Mouse (Mus musculus) gastrocnemius, postnatal 10 days (tissue): ENCODE measurements at regions not wholly inside any gene's neighbourhood (a gene's known extent, or its start where the extent isn't known, plus 50 kb on each side); places are given as distances from the start of the nearest gene placed in this dataset.

Source experiments
- DNase-seq: peaks from one replicate; pipeline ENCODE4 v3.0.0; 2021; ENCODE audit warnings: mixed read lengths

DNA sequence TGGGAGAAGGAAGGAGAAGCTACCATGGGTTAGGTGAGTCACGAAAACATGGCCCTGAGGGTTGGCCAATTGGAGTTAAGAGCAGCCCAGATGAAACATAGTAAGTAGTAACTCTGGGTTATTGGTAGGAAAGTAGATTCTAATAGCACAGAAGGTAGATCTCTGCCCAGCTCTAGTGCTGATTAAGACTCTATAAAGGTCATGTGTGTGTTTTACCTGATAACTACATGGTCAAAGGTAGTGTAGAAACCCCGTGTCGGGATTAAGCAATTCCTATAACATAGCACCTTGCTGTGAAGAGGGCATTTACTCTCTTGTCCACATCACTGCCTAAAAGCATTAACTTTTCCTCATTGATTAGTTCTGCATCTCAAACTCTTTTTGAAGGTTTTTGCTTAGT is 89.0 kb upstream of the Fam241a start:
- DNase-seq, result no peak

GRCm38 (mm10) chr3:127977240-127977639 is 81.1 kb upstream of the Fam241a start:
- no peak for DNase-seq

DNA sequence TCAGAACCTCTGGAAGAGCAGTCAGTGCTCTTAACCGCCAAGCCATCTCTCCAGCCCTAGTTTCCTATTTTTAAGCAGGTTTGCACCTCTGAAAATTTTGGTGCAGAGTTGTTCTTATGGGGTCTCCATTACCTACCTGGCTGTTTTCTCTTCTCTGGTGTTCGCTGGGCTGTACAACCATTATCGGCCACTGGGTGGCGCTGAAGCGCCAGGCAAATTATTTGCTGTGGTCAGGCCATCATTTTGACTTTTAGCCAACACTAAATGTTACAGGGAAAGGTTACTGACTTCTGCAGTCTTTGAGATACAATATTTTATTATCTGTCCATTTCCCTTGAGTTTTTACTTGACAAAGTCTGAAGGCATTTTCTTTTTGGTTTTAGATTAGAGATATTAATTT is 74.8 kb upstream of the Fam241a start:
- peak; percentile 76 for DNase-seq

GRCm38 (mm10) chr3:127967170-127967569 is 71.0 kb upstream of the Fam241a start:
- no peak for DNase-seq

- DNase-seq, result no peak
Measured at GRCm38 (mm10) chr3:127966214-127966613, 70.1 kb upstream of the Fam241a start.

- no peak for DNase-seq
Measured at GRCm38 (mm10) chr3:127958919-127959684, 63.0 kb upstream of the Fam241a start.

DNA sequence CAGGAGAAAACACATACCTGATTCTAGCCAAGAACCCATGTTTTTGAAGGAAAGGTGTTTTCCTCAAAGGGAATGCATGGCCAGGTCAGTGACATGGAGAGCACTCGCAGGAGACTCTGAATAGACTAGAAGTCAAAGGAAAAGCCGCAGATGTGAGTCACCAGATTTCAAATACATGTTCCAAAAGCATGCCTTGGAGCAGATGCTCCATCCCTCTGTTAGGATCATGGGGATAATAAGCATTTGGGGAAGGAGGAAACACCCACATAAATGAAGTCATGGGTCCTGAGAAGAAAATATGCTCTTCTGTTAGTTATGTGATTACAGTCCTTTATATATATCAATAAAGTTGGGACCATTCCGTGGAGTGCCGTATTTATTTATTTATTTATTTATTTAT is 58.7 kb upstream of the Fam241a start:
- DNase-seq, result no peak

DNA sequence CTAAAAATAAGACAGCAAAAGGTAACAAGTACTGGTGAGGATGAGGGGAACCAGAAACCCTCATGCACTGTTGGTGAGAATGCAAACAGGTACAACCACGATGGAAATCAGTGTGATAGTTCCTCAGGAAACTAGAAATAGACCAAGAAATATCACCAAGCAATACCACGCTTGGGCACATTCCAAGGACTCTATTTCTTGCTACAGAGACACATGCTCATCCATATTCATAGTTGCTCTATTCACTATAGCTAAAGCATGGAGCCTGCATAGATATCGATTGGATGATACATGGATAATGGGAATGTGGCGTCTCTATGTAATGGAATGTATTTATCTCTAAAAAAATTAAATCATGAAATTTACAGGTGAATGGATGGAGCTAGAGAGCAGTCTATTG is 57.5 kb upstream of the Fam241a start:
- DNase-seq, result no peak

GRCm38 (mm10) chr3:127948898-127949620 is 52.9 kb upstream of the Fam241a start:
- DNase-seq, result no peak

GRCm38 (mm10) chr3:127948326-127948725 is 52.2 kb upstream of the Fam241a start:
- DNase-seq, result no peak
